Mouse (Mus musculus): ENCODE measurements at regions not wholly inside any gene's neighbourhood (a gene's known extent, or its start where the extent isn't known, plus 50 kb on each side); places are given as distances from the start of the nearest gene placed in this dataset.

- no peak for ATAC-seq (replicated peaks; ENCODE audit: low FRiP score)
- Histone ChIP-seq H3K4me1 (no peaks in the 10 kb centered on the region), H3K27me3 (no peaks in the 10 kb centered on the region), H3K9ac (no peak overlapping the region), H3K4me3 (replicated peaks) (no peak overlapping the region), H3K27ac (no peak overlapping the region), H3K9me3 (replicated peaks) (no peaks in the 10 kb centered on the region), H3K36me3 (no peaks in the 10 kb centered on the region), H3K4me2 (no peak overlapping the region)
- 86% methylated on average over 8 of the region's 8 CpGs for WGBS
Measured at GRCm38 (mm10) chr9:113267696-113268095, 440.4 kb downstream of the Pdcd6ip start.

- Histone ChIP-seq H3K27ac (no peak overlapping the region), H3K9ac (no peak overlapping the region), H3K4me1 (no peaks in the 10 kb centered on the region), H3K27me3 (no peaks in the 10 kb centered on the region), H3K4me3 (replicated peaks) (no peak overlapping the region), H3K4me2 (no peak overlapping the region), H3K9me3 (replicated peaks) (no peaks in the 10 kb centered on the region), H3K36me3 (no peaks in the 10 kb centered on the region)
- no peak for ATAC-seq (replicated peaks; ENCODE audit: low FRiP score)
- 74% methylated on average over 6 of the region's 6 CpGs for WGBS
Measured at GRCm38 (mm10) chr9:113263636-113264035, 444.4 kb downstream of the Pdcd6ip start.

GRCm38 (mm10) chr9:113260296-113260695, 447.8 kb downstream of the Pdcd6ip start:
- 68% methylated on average over 2 of the region's 2 CpGs for WGBS
- Histone ChIP-seq H3K36me3 (no peaks in the 10 kb centered on the region), H3K9me3 (replicated peaks) (peaks cover 3% of the 10 kb centered on the region; the same call in 1 of the 2 replicates), H3K4me2 (no peak overlapping the region), H3K4me1 (no peaks in the 10 kb centered on the region), H3K9ac (no peak overlapping the region), H3K27me3 (no peaks in the 10 kb centered on the region), H3K27ac (no peak overlapping the region), H3K4me3 (replicated peaks) (no peak overlapping the region)
- ATAC-seq (replicated peaks; ENCODE audit: low FRiP score), result no peak

- Histone ChIP-seq H3K36me3 (no peaks in the 10 kb centered on the region), H3K27me3 (no peaks in the 10 kb centered on the region), H3K9me3 (replicated peaks) (peaks cover 6% of the 10 kb centered on the region), H3K4me1 (no peaks in the 10 kb centered on the region), H3K9ac (no peak overlapping the region), H3K4me3 (replicated peaks) (no peak overlapping the region), H3K4me2 (no peak overlapping the region), H3K27ac (no peak overlapping the region)
- WGBS, result 85% methylated on average over 2 of the region's 2 CpGs
- no peak for ATAC-seq (replicated peaks; ENCODE audit: low FRiP score)
Measured at GRCm38 (mm10) chr9:113258556-113258955, 449.5 kb downstream of the Pdcd6ip start.

- no peaks in the 10 kb centered on the region for H3K27me3 ChIP-seq
- H3K27ac ChIP-seq, result no peak overlapping the region
- H3K4me2 ChIP-seq, result no peak overlapping the region
- no peak overlapping the region for H3K9ac ChIP-seq
- no peak overlapping the region for H3K4me3 ChIP-seq (replicated peaks)
- H3K9me3 ChIP-seq (replicated peaks), result no peaks in the 10 kb centered on the region
- 35% methylated on average over 12 of the region's 12 CpGs for WGBS
- H3K4me1 ChIP-seq, result 0 out of 2 replicates have a peak, but pooled peaks cover 3% of the 10 kb centered on the region
- no peak for ATAC-seq (replicated peaks; ENCODE audit: low FRiP score)
- no peaks in the 10 kb centered on the region for H3K36me3 ChIP-seq
Measured at GRCm38 (mm10) chr9:113248703-113249274, 459.3 kb downstream of the Pdcd6ip start.

- Histone ChIP-seq H3K9me3 (replicated peaks) (no peaks in the 10 kb centered on the region), H3K27me3 (no peaks in the 10 kb centered on the region), H3K4me1 (0 out of 2 replicates have a peak, but pooled peaks cover 3% of the 10 kb centered on the region), H3K27ac (no peak overlapping the region), H3K4me2 (no peak overlapping the region), H3K9ac (no peak overlapping the region), H3K36me3 (no peaks in the 10 kb centered on the region), H3K4me3 (replicated peaks) (no peak overlapping the region)
- no peak for ATAC-seq (replicated peaks; ENCODE audit: low FRiP score)
- 52% methylated on average over 5 of the region's 5 CpGs for WGBS
Measured at GRCm38 (mm10) chr9:113247950-113248349, 460.1 kb downstream of the Pdcd6ip start.

- Histone ChIP-seq H3K4me3 (replicated peaks) (no peak overlapping the region), H3K9me3 (replicated peaks) (no peaks in the 10 kb centered on the region), H3K27me3 (no peaks in the 10 kb centered on the region), H3K4me1 (0 out of 2 replicates have a peak, but pooled peaks cover 1% of the 10 kb centered on the region), H3K36me3 (no peaks in the 10 kb centered on the region), H3K27ac (no peak overlapping the region), H3K4me2 (no peak overlapping the region), H3K9ac (no peak overlapping the region)
- WGBS, result 86% methylated on average over 2 of the region's 2 CpGs
- no peak for ATAC-seq (replicated peaks; ENCODE audit: low FRiP score)
Measured at GRCm38 (mm10) chr9:113243870-113244269, 464.2 kb downstream of the Pdcd6ip start.

GRCm38 (mm10) chr9:113233370-113233769, 474.7 kb downstream of the Pdcd6ip start:
- H3K36me3 ChIP-seq, result no peaks in the 10 kb centered on the region
- ATAC-seq (replicated peaks; ENCODE audit: low FRiP score), result no peak
- H3K4me2 ChIP-seq, result no peak overlapping the region
- WGBS, result 73% methylated on average over 1 of the region's 1 CpGs
- H3K4me1 ChIP-seq, result no peaks in the 10 kb centered on the region
- H3K27me3 ChIP-seq, result no peaks in the 10 kb centered on the region
- no peak overlapping the region for H3K27ac ChIP-seq
- no peak overlapping the region for H3K9ac ChIP-seq
- H3K9me3 ChIP-seq (replicated peaks), result no peaks in the 10 kb centered on the region
- H3K4me3 ChIP-seq (replicated peaks), result no peak overlapping the region

- 83% methylated on average over 1 of the region's 1 CpGs for WGBS
Measured at GRCm38 (mm10) chr9:113229391-113229790, 478.7 kb downstream of the Pdcd6ip start.

GRCm38 (mm10) chr9:113213930-113214329, 494.1 kb downstream of the Pdcd6ip start:
- 78% methylated on average over 5 of the region's 5 CpGs for WGBS

More at GRCm38 (mm10) chr9:113229391-113229790, 478.7 kb downstream of the Pdcd6ip start:
- no peak overlapping the region for H3K4me3 ChIP-seq (replicated peaks)
- no peaks in the 10 kb centered on the region for H3K27me3 ChIP-seq
- H3K4me2 ChIP-seq, result no peak overlapping the region
- no peaks in the 10 kb centered on the region for H3K36me3 ChIP-seq
- no peaks in the 10 kb centered on the region for H3K4me1 ChIP-seq
- no peak overlapping the region for H3K27ac ChIP-seq
- no peaks in the 10 kb centered on the region for H3K9me3 ChIP-seq (replicated peaks)
- ATAC-seq (replicated peaks; ENCODE audit: low FRiP score), result no peak
- H3K9ac ChIP-seq, result no peak overlapping the region

GRCm38 (mm10) chr9:113212389-113212788, 495.7 kb downstream of the Pdcd6ip start:
- Histone ChIP-seq H3K4me3 (replicated peaks) (no peak overlapping the region), H3K9ac (no peak overlapping the region), H3K4me1 (no peaks in the 10 kb centered on the region), H3K27me3 (no peaks in the 10 kb centered on the region), H3K9me3 (replicated peaks) (no peaks in the 10 kb centered on the region), H3K27ac (no peak overlapping the region), H3K4me2 (no peak overlapping the region), H3K36me3 (no peaks in the 10 kb centered on the region)
- 70% methylated on average over 2 of the region's 2 CpGs for WGBS
- no peak for ATAC-seq (replicated peaks; ENCODE audit: low FRiP score)

More at GRCm38 (mm10) chr9:113213930-113214329, 494.1 kb downstream of the Pdcd6ip start:
- no peak overlapping the region for H3K4me2 ChIP-seq
- no peaks in the 10 kb centered on the region for H3K4me1 ChIP-seq
- H3K27ac ChIP-seq, result no peak overlapping the region
- H3K9me3 ChIP-seq (replicated peaks), result no peaks in the 10 kb centered on the region
- no peaks in the 10 kb centered on the region for H3K27me3 ChIP-seq
- H3K9ac ChIP-seq, result no peak overlapping the region
- no peak overlapping the region for H3K4me3 ChIP-seq (replicated peaks)
- no peak for ATAC-seq (replicated peaks; ENCODE audit: low FRiP score)
- no peaks in the 10 kb centered on the region for H3K36me3 ChIP-seq

GRCm38 (mm10) chr9:113208181-113208580, 499.9 kb downstream of the Pdcd6ip start:
- no peak for ATAC-seq (replicated peaks; ENCODE audit: low FRiP score)
- Histone ChIP-seq H3K4me3 (replicated peaks) (no peak overlapping the region), H3K36me3 (no peaks in the 10 kb centered on the region), H3K9ac (no peak overlapping the region), H3K27ac (no peak overlapping the region), H3K4me1 (no peaks in the 10 kb centered on the region), H3K27me3 (no peaks in the 10 kb centered on the region), H3K4me2 (no peak overlapping the region), H3K9me3 (replicated peaks) (no peaks in the 10 kb centered on the region)
- 52% methylated on average over 4 of the region's 4 CpGs for WGBS

GRCm38 (mm10) chr9:113199241-113199640, 508.8 kb downstream of the Pdcd6ip start:
- Histone ChIP-seq H3K27ac (no peak overlapping the region), H3K9ac (no peak overlapping the region), H3K4me3 (replicated peaks) (no peak overlapping the region), H3K4me1 (no peaks in the 10 kb centered on the region), H3K36me3 (no peaks in the 10 kb centered on the region), H3K27me3 (no peaks in the 10 kb centered on the region), H3K4me2 (no peak overlapping the region), H3K9me3 (replicated peaks) (no peaks in the 10 kb centered on the region)
- 86% methylated on average over 4 of the region's 4 CpGs for WGBS
- no peak for ATAC-seq (replicated peaks; ENCODE audit: low FRiP score)

All from kidney, embryonic 15.5 days (tissue).